Mouse (Mus musculus) MN1 (cell line): ENCODE results near the gene Gm5617.
A peak's percentile ranks its signal among the peaks of the same experiment; 100 is the strongest.
"Not testable (repeated sequence)": the region's sequence is repeated elsewhere in the genome, so short reads cannot be mapped to it uniquely, and the experiment has no call there.

Experiments used
- DNase-seq: peaks from one replicate; pipeline ENCODE4 v3.0.0-alpha.2; 2016; ENCODE audit warnings: low spot score

The Gm5617 gene

DNA sequence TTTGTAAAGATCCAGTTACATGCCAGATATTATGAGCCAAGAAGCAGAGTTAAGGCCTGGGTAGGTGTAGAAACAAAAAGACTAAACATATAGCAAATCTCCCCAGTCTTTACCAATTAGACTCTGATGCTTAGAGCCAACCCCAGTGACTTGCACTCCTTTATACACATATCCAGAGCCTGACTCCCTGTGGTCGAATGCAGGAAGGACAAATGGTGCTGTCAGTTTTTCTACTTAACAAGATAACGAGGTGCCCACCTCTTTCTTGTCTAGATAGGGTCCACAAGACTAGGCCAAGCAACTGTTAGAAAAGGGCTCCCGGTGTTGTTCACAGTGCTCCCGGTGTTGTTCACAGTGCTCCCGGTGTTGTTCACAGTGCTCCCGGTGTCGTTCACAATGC lies 6.0 kb downstream of the Gm5617 start:
- DNase-seq, result no peak

GRCm38 (mm10) chr9:48503001-48503400 lies 7.8 kb downstream of the Gm5617 start:
- no peak for DNase-seq

DNA sequence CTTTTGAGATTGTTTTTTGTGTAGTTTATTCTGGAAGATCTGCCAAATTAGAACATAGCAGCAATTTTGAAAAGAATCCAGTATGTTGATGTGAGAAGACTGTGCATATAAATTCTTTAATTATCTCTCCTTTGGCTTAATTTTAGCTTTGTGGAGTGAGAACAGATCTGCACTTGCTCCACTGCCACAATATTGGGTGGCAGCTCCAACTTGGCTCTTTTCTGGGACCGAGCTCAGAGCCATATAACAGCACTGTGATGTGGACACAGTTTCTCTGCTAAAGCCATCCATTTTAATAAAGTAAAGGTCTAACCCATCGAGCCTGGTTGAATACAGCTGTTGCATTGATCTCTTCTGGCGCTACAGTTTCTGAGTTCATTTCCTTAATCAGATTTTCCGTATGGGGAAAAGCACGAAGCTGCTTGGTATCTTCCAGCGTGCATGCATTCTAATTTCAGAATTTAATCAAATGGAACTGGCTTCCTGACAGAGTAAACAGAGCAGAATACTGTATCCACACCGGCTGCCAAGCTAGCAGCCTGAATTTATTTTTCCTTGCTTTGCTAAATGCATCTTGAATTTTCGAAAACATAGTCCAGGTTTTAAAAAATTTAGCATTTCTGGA lies 9.6 kb downstream of the Gm5617 start:
- DNase-seq, result peak; percentile 19

DNA sequence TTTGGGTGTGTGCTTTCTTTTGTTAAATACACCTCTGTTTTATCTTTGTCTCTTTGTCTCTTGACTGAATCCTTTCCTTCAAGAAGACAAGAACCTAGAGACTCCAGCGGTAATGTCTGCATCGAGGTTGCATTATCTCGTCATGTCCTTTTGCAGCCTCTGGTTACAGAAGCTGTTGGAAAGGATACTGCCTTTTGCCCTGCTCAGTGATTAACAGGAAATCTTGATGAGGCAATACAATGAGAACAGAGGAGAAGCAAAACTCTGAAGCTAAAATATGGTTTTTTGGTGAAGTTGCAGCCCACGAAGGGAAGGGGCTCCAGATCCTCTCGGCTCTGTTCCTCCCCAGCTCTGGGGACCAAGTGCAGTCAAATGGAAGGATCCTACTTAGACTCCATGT lies 14.9 kb downstream of the Gm5617 start:
- DNase-seq, result no peak

GRCm38 (mm10) chr9:48515332-48515731 lies 20.1 kb downstream of the Gm5617 start:
- DNase-seq, result peak; percentile 76

DNA sequence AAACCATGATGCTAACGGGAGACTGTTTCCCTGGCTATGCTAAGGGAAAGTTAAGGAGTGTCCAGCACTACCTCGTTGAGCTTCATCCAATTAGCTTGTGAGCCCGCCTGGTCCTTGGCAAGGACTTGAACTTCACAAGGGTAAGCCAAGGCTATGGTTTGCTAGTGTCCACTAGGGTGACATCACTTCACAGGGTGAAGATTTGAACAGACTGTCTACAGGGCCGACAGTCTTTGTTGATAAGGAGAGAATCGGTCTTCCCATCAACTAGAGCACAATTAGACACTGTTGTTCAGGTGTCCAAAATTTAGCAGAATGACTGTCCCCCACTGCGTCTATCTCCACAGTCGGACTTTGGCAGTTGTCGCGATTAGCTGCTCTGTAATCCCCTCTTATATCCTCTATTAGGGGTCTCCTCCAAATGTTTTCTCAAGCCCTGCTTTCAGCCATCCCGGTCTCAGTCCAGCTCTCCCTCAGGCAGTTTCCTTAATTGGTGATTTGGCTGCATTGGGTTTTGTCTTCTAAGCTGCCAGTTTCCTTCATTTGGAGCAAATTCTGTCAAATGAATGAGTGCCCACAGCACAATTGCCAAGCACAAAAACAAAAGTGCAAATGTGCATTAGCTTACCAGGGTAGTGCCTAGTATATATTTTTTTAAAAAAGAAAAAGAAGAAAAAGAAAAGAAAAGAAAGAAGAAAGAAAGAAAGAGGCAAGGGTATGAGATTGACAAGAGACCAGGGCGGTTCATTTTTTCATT lies 21.6 kb downstream of the Gm5617 start:
- DNase-seq, result peak; percentile 11

- DNase-seq, result no peak
Measured at GRCm38 (mm10) chr9:48517372-48518130, 22.3 kb downstream of the Gm5617 start.

- not testable (repeated sequence) for DNase-seq
Measured at GRCm38 (mm10) chr9:48520405-48520804, 25.2 kb downstream of the Gm5617 start.

- DNase-seq, result no peak
Measured at GRCm38 (mm10) chr9:48525566-48525965, 30.3 kb downstream of the Gm5617 start.

DNA sequence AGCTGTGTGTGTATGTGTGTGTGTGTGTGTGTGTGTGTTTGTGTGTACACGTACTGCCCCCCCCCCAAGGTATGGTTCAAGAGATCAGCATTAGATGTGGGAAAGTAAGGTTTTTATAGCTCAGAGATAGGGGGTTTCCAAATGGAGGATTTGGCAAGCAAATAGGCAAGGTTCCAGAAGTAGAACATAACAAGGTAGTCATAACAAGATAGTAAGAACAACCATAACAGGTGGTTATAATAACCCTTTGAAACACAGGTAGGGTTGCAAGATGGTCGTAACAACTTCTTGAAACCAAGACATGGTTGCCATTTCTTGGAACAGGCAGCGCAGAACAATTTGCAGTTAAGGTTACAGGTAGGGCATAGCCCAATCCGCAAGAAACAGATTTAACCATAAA lies 31.3 kb downstream of the Gm5617 start:
- DNase-seq, result no peak

DNA sequence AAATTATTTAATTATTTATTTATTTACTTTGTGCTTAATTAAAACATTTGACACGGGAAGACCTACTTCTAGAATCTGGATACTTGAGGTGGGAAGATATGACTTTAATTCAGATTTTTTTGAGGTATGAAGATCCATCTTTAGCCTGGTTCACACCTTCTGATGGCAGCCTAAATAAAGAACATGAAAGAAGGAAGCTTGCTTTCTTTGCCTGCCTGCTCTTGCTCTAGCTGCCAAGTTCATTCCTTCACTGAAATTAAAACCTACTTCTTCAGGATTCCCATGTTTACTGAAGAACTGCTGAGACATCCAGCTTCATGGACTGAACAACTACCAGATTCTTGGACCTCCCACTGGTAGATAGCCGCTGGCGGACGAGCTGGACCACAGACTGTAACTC lies 36.1 kb downstream of the Gm5617 start:
- no peak for DNase-seq

DNA sequence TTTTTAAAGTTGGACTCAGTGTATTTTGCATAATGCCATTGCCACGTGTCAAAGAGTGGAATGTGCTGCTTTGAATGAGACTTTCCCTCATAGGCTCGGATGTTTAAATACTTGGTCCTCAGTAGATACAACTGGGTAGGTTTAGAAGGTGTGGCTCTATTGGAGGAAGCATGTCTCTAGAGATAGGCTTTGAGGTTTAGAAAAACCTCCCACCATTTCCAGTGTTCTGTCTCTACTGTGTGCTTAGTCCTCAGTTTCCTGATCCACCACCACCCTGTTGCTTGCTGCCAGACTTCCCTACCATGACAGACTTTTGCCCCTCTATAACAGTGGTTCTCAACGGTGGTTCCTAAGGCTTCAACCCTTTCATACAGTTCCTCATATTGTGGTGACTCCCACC lies 37.0 kb downstream of the Gm5617 start:
- DNase-seq, result no peak

- DNase-seq, result peak; percentile 31
Measured at GRCm38 (mm10) chr9:48532730-48533129, 37.5 kb downstream of the Gm5617 start.

DNA sequence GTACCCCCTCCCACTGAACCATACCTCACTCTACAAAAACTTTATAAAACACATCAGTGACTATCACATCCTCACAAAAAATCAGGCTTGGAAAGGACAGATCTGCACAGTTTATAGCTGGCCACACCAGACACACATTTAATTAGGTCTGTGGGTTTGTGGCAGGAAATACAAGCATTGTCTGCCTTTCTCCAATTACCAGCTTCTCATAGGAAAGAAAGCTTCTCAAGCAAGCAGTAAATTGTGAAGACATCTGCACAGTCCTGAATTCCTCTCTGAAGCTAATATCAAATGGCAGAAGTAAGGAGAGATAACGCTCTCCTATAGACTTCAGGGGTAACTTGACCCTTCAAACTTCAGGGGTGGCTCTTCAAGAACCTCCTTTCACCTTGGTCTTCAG lies 41.2 kb downstream of the Gm5617 start:
- DNase-seq, result peak; percentile 38

DNA sequence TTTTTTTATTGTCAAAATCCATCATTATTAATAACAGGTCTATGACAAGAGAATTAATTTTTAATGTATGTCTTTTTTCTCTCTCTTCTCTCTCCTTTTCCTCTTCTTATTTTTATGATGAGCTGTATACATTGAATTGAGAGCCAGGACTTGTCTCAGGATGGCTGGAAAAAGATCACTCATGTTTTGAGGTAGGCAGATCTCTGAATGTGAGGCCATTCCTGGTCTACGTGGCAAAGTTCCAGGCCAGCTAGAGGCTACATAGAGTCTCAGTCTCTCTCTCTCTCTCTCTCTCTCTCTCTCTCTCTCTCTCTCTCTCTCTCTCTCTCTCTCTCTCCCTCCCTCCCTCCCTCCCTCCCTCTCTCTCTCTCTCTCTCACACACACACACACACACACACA lies 42.4 kb downstream of the Gm5617 start:
- not testable (repeated sequence) for DNase-seq

DNA sequence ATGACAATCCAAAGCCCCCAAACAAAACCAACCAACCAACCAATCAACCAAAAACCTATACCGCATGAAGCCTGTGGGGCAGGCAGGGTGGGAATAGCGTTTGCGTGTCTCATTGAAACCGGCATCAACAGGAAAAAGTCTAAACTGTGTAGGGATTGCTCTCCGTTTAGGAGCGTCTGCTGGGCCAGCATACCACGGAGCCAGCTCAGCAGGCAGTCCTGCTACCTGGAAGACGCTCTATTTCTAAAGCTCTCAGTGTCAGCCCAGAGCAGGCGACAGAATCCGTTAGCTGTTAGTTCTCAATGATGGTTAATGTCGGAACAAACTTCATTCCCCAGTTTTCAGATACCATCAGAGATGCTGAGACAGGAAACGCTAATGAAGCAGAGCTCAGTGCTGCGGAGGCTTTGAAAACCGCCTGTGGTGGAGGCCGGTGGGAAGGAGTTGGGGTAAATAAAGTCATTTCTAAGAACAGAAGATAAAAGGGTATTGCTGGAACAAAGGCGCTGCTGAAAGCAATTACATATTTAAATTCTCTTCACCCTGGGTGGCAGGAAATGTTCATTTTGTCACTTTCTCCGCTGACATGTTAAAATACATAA lies 42.9 kb downstream of the Gm5617 start:
- DNase-seq, result no peak

DNA sequence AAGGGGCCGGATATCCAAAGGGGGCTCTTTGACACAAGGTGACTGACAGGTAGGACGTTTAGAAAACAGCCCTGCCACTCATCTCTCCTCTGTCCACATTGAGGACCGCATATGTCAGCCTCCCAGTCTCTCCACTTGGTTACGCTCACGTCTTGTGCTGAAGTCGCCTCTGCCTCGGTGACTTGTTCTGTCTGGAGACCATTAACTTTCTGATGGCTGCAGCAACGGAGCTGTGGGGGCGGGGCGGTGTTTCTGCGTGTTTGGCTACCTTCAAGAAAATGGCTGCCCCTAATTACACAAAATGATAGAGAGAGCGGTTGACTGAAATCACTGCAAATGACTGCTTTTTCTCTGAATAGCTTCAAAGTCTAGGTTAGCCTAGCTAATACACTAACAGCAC lies 43.4 kb downstream of the Gm5617 start:
- DNase-seq, result no peak
